Mouse (Mus musculus): ENCODE data around the gene Eif2ak3.

Gene Eif2ak3

DNA sequence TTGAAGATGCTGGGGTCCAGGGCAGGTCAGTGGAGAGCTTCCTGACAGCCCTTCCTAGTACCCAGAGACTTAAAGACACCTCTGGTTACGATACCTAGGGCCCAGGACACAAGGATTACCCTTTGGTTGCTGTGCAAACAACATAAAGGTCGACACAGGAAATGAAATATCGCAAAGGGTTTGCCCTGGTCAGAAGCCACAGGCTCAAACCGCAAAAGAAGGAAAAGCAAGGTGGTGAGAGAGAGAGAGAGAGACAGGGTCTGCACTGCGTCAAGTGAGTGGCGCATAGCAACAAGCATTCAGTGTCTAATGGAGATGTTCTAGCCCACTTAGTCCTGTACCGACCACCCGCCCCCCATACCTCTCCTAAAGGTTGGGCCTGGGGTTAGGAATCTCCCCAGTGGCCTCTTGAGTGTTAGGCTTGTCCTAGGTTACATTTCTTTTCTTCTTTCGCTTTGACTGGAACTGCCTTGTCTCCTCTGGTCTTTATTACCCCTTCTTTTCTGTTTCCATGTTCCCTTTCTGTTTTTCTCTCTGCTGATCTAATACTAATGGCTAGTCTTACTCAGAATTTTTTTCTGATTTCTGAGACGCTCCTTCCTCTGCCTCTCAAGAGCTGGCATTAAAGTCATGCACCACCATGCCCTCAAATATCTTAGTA lies 13.0 kb upstream of the Eif2ak3 start:
- DNase-seq (ENCODE audit: low spot score): no peak

DNA sequence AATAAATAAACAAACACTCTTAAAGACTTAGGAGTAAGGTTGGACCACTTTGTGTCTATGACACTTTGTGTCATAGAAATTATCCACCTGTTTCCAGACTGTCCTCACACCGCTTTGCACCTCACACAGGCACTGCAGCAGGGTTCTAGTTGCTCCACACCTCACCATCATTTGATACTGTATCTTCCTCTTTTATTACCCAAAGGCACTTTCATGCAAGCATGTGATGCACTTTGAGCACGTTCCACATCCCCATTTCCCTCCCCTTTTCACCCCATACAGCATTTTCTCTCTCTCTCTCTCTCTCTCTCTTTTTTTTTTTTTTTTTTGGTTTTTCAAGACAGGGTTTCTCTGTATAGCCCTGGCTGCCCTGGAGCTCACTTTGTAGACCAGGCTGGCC lies 7.0 kb upstream of the Eif2ak3 start:
- DNase-seq (ENCODE audit: low spot score): no peak

DNA sequence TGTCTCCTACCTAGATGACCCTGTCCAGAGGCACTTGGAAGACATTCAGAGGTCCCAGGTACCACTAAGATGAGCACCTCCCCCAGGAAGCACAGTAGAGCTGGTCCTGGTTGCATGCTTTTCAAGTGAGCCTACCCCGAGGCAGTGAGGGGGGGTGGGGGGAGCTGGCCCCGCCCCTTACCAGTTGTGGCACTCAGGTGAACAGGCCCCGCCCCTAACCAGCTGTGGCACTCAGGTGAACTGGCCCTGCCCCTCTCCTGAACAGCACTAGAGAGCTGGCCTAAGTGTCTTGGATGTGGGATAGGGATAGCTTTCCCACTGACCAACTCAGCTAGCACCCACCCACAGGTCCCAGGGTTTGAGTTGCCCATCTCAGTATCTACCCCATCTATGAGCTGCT lies 5.8 kb upstream of the Eif2ak3 start:
- no peak for DNase-seq (ENCODE audit: low spot score)

DNA sequence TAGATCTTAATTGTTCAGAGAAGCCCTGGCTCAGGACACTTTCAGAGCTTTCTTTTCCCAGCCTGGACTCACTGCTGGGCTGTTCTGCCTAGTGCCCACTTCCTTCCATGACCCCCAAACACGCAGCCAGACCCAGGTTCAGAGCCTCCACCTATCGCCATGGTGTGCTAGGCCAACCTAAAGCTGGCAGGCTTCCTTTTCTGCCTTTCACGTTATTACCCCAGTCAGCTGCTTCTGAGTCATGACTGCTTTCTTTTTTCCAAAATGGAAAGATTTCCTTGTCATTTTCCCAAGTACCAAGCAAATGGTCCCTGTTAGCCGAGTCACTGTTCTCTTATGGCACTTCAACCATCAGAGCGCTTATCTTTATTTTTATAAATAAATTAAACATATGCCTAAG lies 4.0 kb upstream of the Eif2ak3 start:
- DNase-seq (ENCODE audit: low spot score): no peak

DNA sequence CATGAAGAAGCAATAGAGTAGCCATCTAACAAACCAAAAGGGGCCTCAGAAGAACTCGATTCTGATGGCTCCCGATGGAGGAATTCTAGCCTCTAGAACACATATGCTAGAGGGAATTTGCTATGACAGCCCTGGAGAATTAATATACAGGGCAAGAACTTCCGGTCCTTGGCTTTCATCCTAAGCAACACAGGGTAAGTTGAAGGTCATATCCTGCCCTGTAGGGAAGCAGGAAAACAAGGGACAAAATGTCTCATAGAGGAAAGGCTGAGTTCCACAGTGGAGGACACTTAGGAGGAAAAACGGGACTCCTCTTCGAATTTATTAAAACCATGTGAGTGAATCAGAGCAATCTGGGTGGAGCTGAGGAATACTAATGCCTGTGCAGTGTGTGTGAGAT lies 1.3 kb upstream of the Eif2ak3 start:
- no peak for DNase-seq (ENCODE audit: low spot score)

DNA sequence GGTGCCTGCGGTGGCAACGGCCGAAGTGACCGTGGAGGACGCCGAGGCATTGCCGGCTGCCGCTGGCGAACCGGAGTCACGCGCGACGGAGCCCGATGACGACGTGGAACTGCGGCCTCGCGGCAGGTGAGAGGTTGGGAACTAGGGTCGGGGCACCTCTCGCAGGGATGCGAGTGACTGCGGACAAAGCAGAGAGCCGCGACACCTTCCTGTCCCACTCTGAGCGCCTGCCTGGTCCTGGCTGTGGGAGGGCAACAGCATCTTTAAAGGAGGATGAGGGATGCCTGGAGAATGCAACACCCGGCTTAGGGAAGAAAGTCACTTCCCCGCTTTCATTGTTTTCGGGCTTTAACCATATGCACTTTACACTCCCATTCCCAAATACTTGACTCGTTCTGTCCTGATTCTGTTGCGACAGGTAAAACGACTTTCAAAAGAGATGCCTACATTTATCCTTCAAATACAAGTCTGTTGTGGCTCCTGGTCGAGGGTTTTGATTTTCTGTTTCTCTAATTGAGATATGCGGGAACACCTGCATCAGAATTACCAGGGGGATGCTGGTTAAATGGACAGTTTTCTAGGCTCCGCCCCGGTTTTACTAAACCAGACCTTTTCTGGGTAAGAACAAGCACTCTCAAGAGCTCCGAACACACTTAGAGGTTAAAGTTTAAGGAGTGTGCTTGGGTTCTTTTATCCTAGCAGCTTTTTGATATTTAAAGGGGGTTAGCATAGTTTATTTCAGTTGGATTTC lies 756 bp downstream of the Eif2ak3 start:
- DNase-seq (ENCODE audit: low spot score): no peak

DNA sequence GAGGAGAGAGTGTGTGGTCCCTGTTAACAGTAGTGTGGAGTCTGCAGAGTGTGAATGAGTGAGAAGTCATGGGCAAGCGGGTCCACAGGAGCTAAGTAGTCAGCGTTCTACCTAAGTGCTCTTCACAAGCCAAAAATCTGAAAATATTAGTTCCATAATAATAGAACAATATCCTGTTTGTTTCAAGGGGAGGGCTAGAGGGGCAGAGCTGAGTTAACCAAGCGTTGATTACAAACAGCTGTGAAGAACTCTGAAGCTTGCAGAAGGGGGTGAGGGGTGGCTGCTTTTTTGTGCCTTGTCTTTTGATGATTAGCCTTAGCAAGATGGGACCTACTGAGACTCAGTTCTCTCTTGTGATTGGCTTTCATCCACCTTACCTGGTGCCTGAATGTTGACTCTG lies 3.1 kb downstream of the Eif2ak3 start:
- DNase-seq (ENCODE audit: low spot score): no peak

DNA sequence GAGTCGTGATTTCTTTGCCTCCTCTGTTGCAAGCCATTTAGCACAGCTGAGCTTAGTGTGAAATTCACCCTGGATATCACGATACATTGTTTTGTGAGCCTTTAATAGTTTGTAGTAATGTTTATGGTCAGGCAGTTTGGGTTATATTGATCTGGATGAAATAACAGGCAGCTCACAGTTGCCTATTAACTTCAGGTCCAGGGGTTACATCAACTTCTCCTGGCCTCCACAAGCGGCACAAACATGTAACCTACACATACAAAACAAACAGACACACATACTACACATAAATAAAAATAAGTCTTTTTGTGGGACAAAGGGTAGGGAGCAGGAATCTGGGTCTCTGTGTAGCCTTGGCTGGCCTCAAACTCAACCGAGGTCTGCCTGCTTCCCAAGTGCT lies 9.1 kb downstream of the Eif2ak3 start:
- DNase-seq (ENCODE audit: low spot score): no peak

DNA sequence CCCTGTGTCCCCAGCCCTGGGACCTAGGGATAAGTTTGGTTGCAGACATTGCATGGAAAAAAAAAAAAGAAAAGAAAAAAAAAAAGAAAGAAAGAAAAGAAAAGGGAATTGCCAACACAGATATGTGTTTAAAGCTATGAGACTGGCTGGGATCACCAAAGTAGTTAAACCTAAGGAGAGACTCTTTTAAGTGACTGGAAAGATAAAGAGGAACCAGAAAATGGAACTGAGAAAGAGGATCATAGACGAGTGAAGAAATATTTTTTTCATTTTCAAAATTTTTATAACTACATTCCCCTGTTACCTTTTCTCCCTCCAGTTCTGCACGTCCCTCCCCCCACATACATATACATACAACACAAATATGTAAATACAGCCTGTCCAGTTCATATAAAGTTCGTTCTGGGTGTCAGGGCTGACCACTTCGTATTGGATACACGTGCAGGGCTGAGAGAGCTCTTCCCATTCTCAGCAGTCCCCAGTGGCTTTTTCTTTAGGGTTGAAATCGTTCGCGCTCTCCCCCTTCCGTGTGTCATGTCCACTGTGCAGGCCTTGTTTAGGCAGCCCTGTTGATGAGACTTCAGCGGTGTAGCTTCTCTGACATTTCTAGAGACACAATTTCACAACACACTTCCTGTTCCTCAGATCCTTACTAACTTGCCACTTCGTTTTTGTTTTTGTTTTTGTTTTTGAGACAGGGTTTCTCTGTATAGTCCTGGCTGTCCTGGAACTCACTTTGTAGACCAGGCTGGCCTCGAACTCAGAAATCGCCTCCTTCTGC lies 11.4 kb downstream of the Eif2ak3 start:
- DNase-seq (ENCODE audit: low spot score): no peak

DNA sequence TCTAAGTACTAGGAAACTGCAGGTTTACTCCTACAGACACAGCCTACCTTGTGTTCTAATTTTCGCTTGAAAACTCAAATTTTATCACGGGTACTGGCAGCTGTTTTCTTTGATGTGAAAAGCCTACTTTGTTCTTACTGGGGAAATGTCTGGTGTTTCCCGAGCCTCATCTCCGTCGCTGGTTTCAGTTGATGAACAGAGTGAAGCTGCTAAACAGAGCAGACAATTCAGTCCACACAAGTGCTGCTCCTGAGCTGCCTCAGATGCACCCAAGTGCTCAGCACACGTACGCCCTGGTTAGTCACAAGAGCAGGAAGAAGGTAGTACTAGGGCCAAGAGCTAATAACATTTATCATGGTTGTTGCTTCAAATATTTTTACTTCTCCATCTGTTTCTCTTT lies 18.4 kb downstream of the Eif2ak3 start:
- DNase-seq (ENCODE audit: low spot score): no peak

DNA sequence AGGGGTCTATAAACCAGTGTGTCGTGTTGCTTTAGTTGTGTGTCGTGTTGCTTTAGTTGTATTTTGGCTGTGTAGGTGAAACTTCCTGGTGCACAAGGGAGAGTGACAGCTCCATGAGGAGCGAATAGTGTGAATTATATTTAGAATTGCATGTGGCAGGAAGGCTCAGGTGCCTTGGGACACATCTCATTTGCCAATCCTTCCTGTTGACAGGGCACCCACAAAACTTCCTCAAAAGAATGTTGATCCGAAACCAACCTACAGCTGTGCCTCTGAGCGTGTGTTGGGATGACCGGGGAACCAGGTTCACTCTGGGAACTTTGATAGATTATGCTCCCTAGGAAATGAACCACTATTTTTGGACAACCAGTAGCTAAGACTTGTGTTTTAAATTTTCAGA lies 20.0 kb downstream of the Eif2ak3 start:
- no peak for DNase-seq (ENCODE audit: low spot score)

DNA sequence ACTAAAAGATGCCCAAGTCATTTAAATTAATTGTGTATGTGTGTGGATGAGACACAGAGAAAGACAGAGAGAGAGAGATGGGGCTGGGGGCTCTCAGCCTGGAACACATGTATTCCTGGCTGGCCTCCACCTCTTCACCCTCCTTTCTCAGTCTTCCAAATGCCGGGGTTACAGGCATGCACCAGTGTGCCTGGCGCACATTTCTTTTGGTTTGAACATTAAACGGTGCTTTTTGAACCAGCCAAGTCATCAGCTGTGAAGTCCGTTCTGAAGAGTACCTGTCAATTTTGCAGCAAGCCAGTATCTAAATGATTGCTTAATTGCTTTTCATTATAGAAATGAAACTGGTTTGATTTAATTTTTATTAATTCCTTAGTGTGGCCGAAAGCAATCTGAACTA lies 22.4 kb downstream of the Eif2ak3 start:
- no peak for DNase-seq (ENCODE audit: low spot score)

DNA sequence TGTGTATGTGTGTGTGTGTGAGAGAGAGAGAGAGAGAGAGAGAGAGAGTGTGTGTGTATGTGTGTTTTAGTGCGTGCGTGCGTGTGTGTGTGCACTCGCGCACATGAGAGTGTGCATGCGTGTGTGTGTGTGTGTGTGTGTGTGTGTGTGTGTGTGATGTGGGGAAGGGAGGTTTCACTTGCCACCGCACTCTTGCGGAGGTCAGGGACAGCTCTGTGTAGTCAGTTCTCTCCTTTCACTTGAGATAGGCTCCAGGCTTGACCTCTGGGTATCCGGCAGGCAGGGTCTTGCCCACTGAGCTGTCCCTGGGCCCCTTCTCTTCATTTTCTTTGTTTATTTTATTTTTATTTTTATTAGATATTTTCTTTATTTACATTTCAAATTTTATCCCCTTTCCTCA lies 23.0 kb downstream of the Eif2ak3 start:
- DNase-seq (ENCODE audit: low spot score): no peak

DNA sequence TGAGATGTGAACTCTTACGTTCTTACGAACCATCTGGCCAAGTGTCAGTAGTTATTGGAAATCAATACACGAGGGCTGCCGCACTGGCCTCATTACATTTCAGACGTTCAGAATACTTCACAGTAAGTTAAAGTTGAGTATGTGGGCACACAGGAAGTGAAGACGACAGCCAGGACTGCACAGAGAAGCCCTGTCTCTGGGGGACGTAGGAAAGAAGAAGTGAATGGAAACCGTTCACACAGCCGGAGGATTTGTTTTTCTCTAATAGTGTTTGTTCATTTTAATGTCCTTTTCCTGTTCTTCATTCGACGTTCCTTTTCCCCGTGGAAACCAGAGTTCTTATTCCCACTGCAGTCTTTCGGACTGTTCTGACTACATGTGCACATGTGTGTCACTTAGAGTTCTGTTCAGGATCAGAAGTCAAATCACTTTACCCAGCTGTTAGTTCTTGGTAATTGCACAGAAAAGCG lies 27.2 kb downstream of the Eif2ak3 start:
- no peak for DNase-seq (ENCODE audit: low spot score)

DNA sequence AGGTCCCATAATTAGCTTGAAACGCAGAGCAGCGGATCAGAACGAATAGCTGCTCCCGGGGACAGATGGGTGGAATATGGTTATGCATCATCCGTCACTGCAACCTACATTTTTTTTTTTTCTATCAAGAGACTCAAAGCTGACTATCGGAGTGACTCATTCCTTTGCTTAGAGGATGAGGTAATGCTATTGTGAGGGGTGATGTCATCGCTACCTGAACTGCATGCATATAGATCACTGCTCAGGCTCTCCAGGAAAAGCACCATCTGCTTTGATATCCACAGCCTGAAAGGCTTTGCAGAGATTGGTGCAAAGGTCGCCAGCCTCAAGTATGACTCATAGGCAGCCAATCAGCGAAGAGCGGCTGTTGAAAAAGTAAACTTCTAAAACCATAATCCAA lies 27.8 kb downstream of the Eif2ak3 start:
- DNase-seq (ENCODE audit: low spot score): no peak

DNA sequence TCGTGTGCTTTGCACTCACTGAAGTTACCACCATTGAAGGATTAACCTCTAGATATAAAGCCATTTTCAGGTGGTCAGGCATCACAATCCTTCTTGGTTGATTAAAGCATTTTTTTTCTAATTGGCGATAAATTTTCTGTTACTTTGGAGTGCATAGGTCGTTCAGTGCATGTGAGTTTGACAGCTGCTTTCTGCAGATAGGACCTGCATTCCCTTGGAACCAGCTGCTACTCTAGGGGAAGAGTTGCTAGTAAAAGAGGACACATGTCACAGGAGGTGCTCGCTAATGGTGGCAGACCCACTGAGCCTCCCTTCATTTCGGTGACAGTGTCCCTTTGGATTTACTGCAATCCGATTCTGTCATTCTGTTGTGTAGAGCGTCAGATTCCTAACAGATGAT lies 28.3 kb downstream of the Eif2ak3 start:
- no peak for DNase-seq (ENCODE audit: low spot score)

DNA sequence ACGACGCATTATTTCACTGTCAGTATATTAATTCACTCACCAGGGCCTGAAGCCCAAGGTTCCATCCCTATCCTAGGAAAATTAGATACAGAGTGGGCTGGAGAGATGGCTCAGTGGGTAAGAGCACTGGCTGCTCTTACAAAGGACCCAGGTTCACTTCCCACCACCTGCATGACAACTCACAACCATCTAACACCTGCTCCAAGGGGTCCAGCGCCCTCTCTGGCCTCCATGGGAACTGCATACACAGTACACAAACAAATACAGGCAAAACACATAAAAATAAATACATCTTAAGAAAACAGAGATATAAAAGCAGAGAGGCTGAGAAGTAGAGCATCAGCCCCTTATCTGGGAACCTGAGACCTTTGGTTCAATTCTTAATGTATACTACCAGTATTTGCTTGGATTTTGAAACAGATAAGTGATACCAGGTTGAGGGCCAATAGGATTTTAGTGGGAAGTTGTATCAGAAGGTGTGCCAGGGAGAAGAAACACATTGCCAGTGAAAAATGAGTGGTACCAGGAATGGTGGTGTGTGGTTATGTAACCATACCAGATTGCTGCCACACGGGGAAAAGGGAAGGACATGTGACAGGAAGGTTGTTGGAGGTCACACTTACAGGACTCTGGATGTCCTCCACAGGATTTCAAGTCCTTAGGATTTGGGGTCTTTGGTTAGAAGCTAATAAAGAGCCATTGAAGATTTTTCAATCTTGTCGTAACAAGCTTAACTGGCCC lies 29.9 kb downstream of the Eif2ak3 start:
- DNase-seq (ENCODE audit: low spot score): no peak

DNA sequence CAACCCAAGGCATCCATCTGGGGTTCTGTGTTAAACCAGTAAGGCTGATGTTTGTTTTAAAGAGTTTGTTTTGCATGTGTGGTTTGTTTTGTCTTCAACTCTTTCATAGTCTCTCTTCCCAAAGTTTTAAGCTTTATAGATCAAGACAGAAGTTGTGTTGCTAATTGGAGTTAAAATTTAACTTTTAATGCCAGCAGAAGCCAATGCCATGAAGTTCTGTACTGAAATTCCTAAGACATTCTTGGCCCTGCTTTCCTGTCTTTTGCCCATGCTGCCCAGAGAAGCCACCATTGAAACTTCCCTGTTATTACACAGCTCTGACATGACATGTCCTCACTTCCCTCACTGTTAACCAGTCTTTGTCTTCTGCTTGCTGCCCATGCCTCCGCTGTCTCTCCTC lies 30.7 kb downstream of the Eif2ak3 start:
- no peak for DNase-seq (ENCODE audit: low spot score)

DNA sequence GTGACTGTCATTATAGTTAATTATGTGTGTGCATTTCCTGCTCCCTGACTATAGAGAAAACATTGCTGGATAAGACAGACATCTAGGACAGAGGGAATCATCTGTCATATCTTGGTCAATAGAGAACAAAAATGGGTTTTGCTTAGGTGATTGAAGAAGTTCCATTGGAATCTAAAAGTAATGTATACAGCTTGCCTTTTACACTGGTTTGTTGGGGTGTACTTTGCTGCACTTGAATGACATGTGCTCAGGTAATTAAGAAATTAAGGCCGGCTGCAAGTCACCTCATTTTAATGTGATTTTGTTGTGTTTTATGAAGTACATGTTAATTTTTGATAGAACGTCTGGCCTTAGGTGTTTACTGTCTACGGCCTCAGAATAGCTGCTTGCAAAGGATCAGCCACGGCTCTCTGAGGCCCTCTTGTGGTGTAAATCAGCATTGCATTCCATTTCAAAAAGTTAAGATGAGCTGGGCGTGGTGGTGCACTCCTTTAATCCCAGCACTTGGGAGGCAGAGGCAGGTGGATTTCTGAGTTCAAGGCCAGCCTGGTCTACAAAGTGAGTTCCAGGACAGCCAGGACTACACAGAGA lies 36.5 kb downstream of the Eif2ak3 start:
- DNase-seq (ENCODE audit: low spot score): peak; percentile 66

DNA sequence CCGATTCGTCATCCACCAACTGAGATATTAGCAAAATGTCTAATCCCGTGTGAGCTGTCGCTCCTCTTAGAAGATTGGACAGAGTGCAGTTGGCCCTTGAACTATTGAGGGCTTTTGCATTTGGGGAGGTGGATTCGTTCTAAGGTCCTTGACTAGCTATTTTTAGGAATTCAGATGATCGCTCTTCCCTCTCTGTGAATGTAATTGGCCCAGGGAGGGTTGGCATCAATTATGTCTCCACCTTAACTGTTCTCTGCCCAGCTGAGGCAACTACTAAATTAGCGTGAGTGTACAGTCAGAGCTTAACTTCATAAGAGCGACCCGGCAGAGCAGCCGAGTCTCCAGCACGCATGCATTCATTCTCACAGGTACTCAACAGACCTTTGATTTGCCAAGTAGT lies 43.7 kb downstream of the Eif2ak3 start:
- DNase-seq (ENCODE audit: low spot score): no peak

DNA sequence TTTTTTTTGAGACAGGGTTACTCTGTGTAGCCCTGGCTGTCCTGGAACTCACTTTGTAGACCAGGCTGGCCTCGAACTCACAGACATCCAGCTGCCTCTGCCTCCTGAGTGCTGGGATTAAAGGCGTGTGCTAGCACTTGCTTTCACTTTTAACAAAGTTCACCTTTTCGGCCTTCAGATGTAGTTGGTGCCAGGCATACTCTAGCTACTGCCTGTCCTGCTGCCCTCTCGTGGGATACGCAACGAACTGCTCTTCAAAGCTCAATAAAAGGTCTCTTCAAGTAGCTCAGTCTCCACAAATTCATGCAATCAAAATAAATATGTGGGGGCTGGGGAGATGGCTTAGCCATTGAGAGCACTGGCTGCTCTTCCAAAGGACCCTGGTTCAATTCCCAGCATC lies 53.9 kb downstream of the Eif2ak3 start:
- DNase-seq (ENCODE audit: low spot score): no peak

DNA sequence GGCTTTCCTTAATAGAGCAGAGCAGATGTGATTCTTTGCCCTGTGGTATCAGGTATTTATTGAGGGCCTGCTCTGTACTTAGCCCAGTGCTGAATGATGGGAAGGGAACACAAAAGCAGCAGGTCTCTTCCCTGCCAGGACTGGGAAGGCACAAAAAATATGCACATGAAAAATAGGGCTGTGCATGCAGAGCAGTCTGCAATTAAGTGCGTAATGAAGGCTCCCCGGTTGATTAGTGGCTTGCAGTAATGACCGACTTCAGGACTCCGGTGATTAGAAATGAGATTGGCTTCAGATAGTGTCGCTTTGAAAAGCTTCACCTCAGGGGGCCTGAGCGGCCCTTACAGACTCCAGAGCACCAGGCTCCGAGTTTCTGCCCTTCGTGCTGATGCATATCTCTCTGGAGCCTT lies 55.3 kb downstream of the Eif2ak3 start:
- no peak for DNase-seq (ENCODE audit: low spot score)

Data from spleen, adult 12 weeks (tissue).